Mouse (Mus musculus): ENCODE measurements around the gene Med13l. TPM values are rescaled to one million over a fixed set of nuclear protein-coding genes. Genes with fewer than 3 reads are reported as not detected.

Gene Med13l
- polyA plus RNA-seq, 1 experiment from 2014 or later = 10.4 TPM

DNA sequence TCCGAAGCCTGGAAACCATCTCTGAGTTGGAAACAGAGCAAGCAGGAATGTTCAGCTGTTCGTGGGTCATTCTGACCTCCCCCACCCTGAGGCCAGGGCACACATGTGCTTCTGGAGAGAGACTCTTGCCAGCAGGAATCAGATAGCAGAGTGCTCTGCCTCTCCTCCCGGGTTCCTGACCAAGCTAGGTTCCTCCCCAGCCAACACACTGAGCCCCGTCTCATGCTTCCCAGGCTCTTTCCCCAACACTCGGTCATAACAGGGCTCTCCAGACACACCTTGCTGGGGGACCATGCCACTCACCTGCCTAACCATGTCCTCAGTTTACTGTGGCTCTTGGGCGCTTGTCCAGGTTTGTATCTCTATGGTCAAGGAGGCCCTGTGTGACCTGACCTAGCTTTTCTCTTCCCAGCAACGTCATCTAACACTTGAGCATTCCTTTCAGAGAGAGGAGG is 252.5 kb downstream of the Med13l start:
- ATAC-seq (ENCODE audit: insufficient read depth, low FRiP score) = no peak
- Histone ChIP-seq H3K27me3 (ENCODE audit: control insufficient read depth, insufficient read depth, low read length) (no peaks in the 10 kb centered on the region), H3K4me2 (ENCODE audit: low read depth, low read length) (no peak overlapping the region), H3K9me3 (replicated peaks; ENCODE audit: control insufficient read depth, low read length) (no peaks in the 10 kb centered on the region), H3K4me1 (ENCODE audit: control insufficient read depth, insufficient read depth, low read length) (no peaks in the 10 kb centered on the region), H3K9ac (ENCODE audit: low read length) (no peak overlapping the region), H3K36me3 (ENCODE audit: control insufficient read depth, insufficient read depth, low read length) (no peaks in the 10 kb centered on the region), H3K27ac (ENCODE audit: low read length) (no peak overlapping the region), H3K4me3 (replicated peaks; ENCODE audit: low read length) (no peak overlapping the region)
- WGBS = 59% methylated on average over 7 of the region's 7 CpGs

DNA sequence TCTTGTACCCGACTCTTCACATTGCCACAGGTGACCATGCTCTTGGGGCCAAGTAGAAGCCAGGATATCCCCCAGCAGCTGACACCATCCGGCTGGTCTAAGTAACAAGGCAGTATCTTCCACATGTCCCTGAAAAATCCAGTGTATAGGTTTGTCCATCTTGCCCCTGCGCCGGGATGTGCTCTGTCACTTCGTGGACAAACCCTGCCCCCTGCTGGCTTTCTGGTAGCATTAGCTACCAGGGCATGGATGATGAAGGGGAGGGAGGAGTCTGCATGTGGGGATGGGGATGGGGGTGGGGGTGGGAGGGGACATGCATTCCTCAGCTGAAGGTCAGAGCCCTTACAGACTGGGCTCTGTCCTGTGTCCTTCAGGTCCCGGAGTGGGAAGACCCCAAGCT is 253.6 kb downstream of the Med13l start:
- Histone ChIP-seq H3K27me3 (ENCODE audit: control insufficient read depth, insufficient read depth, low read length) (no peaks in the 10 kb centered on the region), H3K36me3 (ENCODE audit: control insufficient read depth, insufficient read depth, low read length) (no peaks in the 10 kb centered on the region), H3K9ac (ENCODE audit: low read length) (no peak overlapping the region), H3K4me2 (ENCODE audit: low read depth, low read length) (no peak overlapping the region), H3K27ac (ENCODE audit: low read length) (no peak overlapping the region), H3K4me1 (ENCODE audit: control insufficient read depth, insufficient read depth, low read length) (no peaks in the 10 kb centered on the region), H3K4me3 (replicated peaks; ENCODE audit: low read length) (no peak overlapping the region), H3K9me3 (replicated peaks; ENCODE audit: control insufficient read depth, low read length) (no peaks in the 10 kb centered on the region)
- ATAC-seq (ENCODE audit: insufficient read depth, low FRiP score) = no peak
- WGBS = 46% methylated on average over 6 of the region's 6 CpGs
